ENCODE assay signal across 22 mouse cellular contexts in genomic region chr4:106248272-106248671, GRCm38 (mm10).
DNase-seq lines count a peak whose midpoint lies in the region; ATAC-seq and TF ChIP-seq lines count a peak whose summit lies in the region.
"Had no signal": no experiment of that assay in that cellular context is flagged by ENCODE, and none has a peak within 500 bp of the region (broad histone marks: within the 10 kb centered on the region; RNA-seq: fewer than 3 reads in every experiment).

No protein-coding gene starts in this region.

- no peak overlapping the region for H3K4me3 ChIP-seq in heart, embryonic 10.5 days
- H3K4me3 ChIP-seq in heart, embryonic 11.5 days (ENCODE audit: low read depth, low read length), result no peak overlapping the region
- no peak overlapping the region for H3K4me3 ChIP-seq in stomach, embryonic 14.5 days (ENCODE audit: low read depth, low read length)
- no peak overlapping the region for H3K4me3 ChIP-seq in stomach, postnatal 0 days (ENCODE audit: low read depth, low read length)
- H3K4me3 ChIP-seq in liver, embryonic 14.5 days (ENCODE audit: insufficient read depth in 1 of 2, low read depth in 2 of 2, low read length in 2 of 2), result peak overlapping the region; percentile 26 to 41; a peak in 3 of 4 replicates
- H3K4me3 ChIP-seq: embryonic facial prominence, embryonic 10.5 days; layer of hippocampus, adult 2 months; left cerebral cortex, adult 2 months; limb, embryonic 13.5 days had no signal

- no peak overlapping the region for H3K4me2 ChIP-seq in heart, embryonic 11.5 days
- no peak overlapping the region for H3K4me2 ChIP-seq in stomach, embryonic 14.5 days (replicated peaks; ENCODE audit: low read depth, low read length)
- H3K4me2 ChIP-seq in stomach, postnatal 0 days (replicated peaks; ENCODE audit: low read depth), result no peak overlapping the region
- H3K4me2 ChIP-seq in liver, embryonic 14.5 days (ENCODE audit: low read depth), result peak overlapping the region; percentile 75
- H3K4me2 ChIP-seq: limb, embryonic 13.5 days had no signal

- H3K9me3 ChIP-seq in heart, embryonic 10.5 days, result no peaks in the 10 kb centered on the region; the same call in 1 of the 2 replicates
- 0 out of 2 replicates have a peak, but pooled peaks cover 2% of the 10 kb centered on the region for H3K9me3 ChIP-seq in heart, embryonic 11.5 days (replicated peaks; ENCODE audit: control insufficient read depth, low read length)
- no peaks in the 10 kb centered on the region for H3K9me3 ChIP-seq in stomach, embryonic 14.5 days (ENCODE audit: control insufficient read depth, low read depth, low read length)
- no peaks in the 10 kb centered on the region for H3K9me3 ChIP-seq in stomach, postnatal 0 days (ENCODE audit: control insufficient read depth, low read length)
- H3K9me3 ChIP-seq in liver, embryonic 14.5 days (ENCODE audit: control insufficient read depth, low read length), result peaks cover 4% of the 10 kb centered on the region; the same call in 1 of the 2 replicates
- H3K9me3 ChIP-seq: embryonic facial prominence, embryonic 10.5 days had no signal

- no peak overlapping the region for H3K9ac ChIP-seq in heart, embryonic 11.5 days (ENCODE audit: low read depth, low read length)
- H3K9ac ChIP-seq in stomach, embryonic 14.5 days (replicated peaks; ENCODE audit: low read depth, low read length), result no peak overlapping the region
- H3K9ac ChIP-seq in stomach, postnatal 0 days (ENCODE audit: low read length), result no peak overlapping the region
- peak overlapping the region; percentile 77 for H3K9ac ChIP-seq in liver, embryonic 14.5 days (replicated peaks)
- H3K9ac ChIP-seq: limb, embryonic 13.5 days had no signal

- no peak for TF ChIP-seq EP300 in stomach, postnatal 0 days (optimal IDR thresholded peaks at IDR 0.05)
- peak; percentile 90 for TF ChIP-seq EP300 in liver, embryonic 14.5 days (IDR thresholded peaks at IDR 0.05; ENCODE audit: low read depth)

- no peak overlapping the region for H3K27ac ChIP-seq in heart, embryonic 10.5 days
- H3K27ac ChIP-seq in heart, embryonic 11.5 days (ENCODE audit: low read depth, low read length), result no peak overlapping the region
- no peak overlapping the region for H3K27ac ChIP-seq in stomach, embryonic 14.5 days (ENCODE audit: low read length)
- H3K27ac ChIP-seq in stomach, postnatal 0 days (replicated peaks), result no peak overlapping the region
- peak overlapping the region; percentile 100 for H3K27ac ChIP-seq in liver, embryonic 14.5 days
- H3K27ac ChIP-seq: embryonic facial prominence, embryonic 10.5 days; layer of hippocampus, adult 2 months; left cerebral cortex, adult 2 months; limb, embryonic 13.5 days had no signal

- peak; percentile 69 for DNase-seq in heart, embryonic 10.5 days (ENCODE audit: low spot score)
- no peak for DNase-seq in stomach, postnatal 0 days (ENCODE audit: low spot score)
- peak; percentile 86 to 88 (median 87) for DNase-seq in liver, embryonic 14.5 days (ENCODE audit: low read depth in 3 of 3, low spot score in 3 of 3)
- no peak for DNase-seq in thymus, postnatal 14 days
- no peak for DNase-seq in gastrocnemius, postnatal 36 days
- no peak for DNase-seq in kidney, postnatal 36 days
- DNase-seq: adrenal gland, postnatal 25 days; cerebellum, adult 11 months; cerebellum, postnatal 25 days; heart, adult 18-20 months; lung, postnatal 36 days; midbrain, embryonic 14.5 days; right cerebral cortex, adult 18-20 months had no signal

- H3K36me3 ChIP-seq in heart, embryonic 10.5 days, result no peaks in the 10 kb centered on the region
- H3K36me3 ChIP-seq in heart, embryonic 11.5 days (ENCODE audit: control insufficient read depth, insufficient read depth, low read length), result no peaks in the 10 kb centered on the region
- H3K36me3 ChIP-seq in stomach, embryonic 14.5 days (ENCODE audit: control insufficient read depth, insufficient read depth, low read length), result no peaks in the 10 kb centered on the region
- H3K36me3 ChIP-seq in stomach, postnatal 0 days (ENCODE audit: control insufficient read depth, insufficient read depth, low read length), result no peaks in the 10 kb centered on the region
- no peaks in the 10 kb centered on the region for H3K36me3 ChIP-seq in liver, embryonic 14.5 days (replicated peaks; ENCODE audit: control insufficient read depth, insufficient read depth, low read depth)
- H3K36me3 ChIP-seq: embryonic facial prominence, embryonic 10.5 days; limb, embryonic 13.5 days had no signal

- no peak for TF ChIP-seq CTCF in stomach, postnatal 0 days (IDR thresholded peaks at IDR 0.05; ENCODE audit: low read depth)
- TF ChIP-seq CTCF in liver, embryonic 14.5 days (IDR thresholded peaks at IDR 0.05; ENCODE audit: low read depth), result peak; percentile 61

- peaks cover 8% of the 10 kb centered on the region; the same call in 1 of the 2 replicates for H3K4me1 ChIP-seq in heart, embryonic 10.5 days
- H3K4me1 ChIP-seq in heart, embryonic 11.5 days (ENCODE audit: control insufficient read depth, insufficient read depth, low read length), result peaks cover 4% of the 10 kb centered on the region; the same call in 1 of the 2 replicates
- no peaks in the 10 kb centered on the region for H3K4me1 ChIP-seq in stomach, embryonic 14.5 days (ENCODE audit: control insufficient read depth, insufficient read depth, low read length)
- H3K4me1 ChIP-seq in stomach, postnatal 0 days (replicated peaks; ENCODE audit: control insufficient read depth, insufficient read depth), result no peaks in the 10 kb centered on the region
- peaks cover 41 to 42% of the 10 kb centered on the region in 2 experiments for H3K4me1 ChIP-seq in liver, embryonic 14.5 days (replicated peaks; ENCODE audit: control insufficient read depth in 2 of 2, insufficient read depth in 2 of 2, low read length in 1 of 2)
- H3K4me1 ChIP-seq: embryonic facial prominence, embryonic 10.5 days had no signal

- WGBS in heart, embryonic 10.5 days, result 92% methylated on average over 8 of the region's 8 CpGs
- 82% methylated on average over 8 of the region's 8 CpGs for WGBS in heart, embryonic 11.5 days (ENCODE audit: insufficient replicate concordance)
- 94% methylated on average over 8 of the region's 8 CpGs for WGBS in stomach, embryonic 14.5 days
- WGBS in stomach, postnatal 0 days, result 88% methylated on average over 8 of the region's 8 CpGs
- 16% methylated on average over 8 of the region's 8 CpGs for WGBS in liver, embryonic 14.5 days (ENCODE audit: insufficient replicate concordance)

- H3K27me3 ChIP-seq in heart, embryonic 10.5 days (ENCODE audit: insufficient read depth, poor library complexity, severe bottlenecking), result no peaks in the 10 kb centered on the region
- H3K27me3 ChIP-seq in heart, embryonic 11.5 days (ENCODE audit: control insufficient read depth, insufficient read depth, low read length), result no peaks in the 10 kb centered on the region
- H3K27me3 ChIP-seq in stomach, embryonic 14.5 days (ENCODE audit: control insufficient read depth, insufficient read depth, low read length), result no peaks in the 10 kb centered on the region
- no peaks in the 10 kb centered on the region for H3K27me3 ChIP-seq in stomach, postnatal 0 days (ENCODE audit: control insufficient read depth, insufficient read depth, low read length)
- H3K27me3 ChIP-seq in liver, embryonic 14.5 days (ENCODE audit: control insufficient read depth, insufficient read depth, low read length), result no peaks in the 10 kb centered on the region
- H3K27me3 ChIP-seq: CH12.LX; limb, embryonic 13.5 days had no signal

- intact Hi-C loops in gastrocnemius, postnatal 36 days (cut with DNase I), result loop anchor here (5.0 kb wide), 1 partner anchor 64 kb away; no protein-coding TSS in a partner anchor

- no peak for ATAC-seq in heart, embryonic 11.5 days (replicated peaks; ENCODE audit: insufficient number of reproducible peaks, low FRiP score, low TSS enrichment)
- peak; percentile 82; the same call in 1 of the 2 replicates for ATAC-seq in stomach, embryonic 14.5 days (ENCODE audit: insufficient number of reproducible peaks, insufficient read depth, low FRiP score, low read depth)
- ATAC-seq in stomach, postnatal 0 days (ENCODE audit: low FRiP score, low TSS enrichment), result no peak
- peak; percentile 95 for ATAC-seq in liver, embryonic 14.5 days (ENCODE audit: insufficient read depth)
- ATAC-seq: activated CD4-positive, CD25-positive, alpha-beta regulatory T cell, adult 4 months; hindbrain, embryonic 16.5 days had no signal

Comparison
In these comparisons a context has a peak if more than half of its experiments do, and no peak if none do; other contexts are left out.
1. ATAC-seq: peak in stomach, embryonic 14.5 days (single experiment) and liver, embryonic 14.5 days (single experiment); none in heart, embryonic 11.5 days (single experiment) and stomach, postnatal 0 days (single experiment).
2. DNase-seq: peak in heart, embryonic 10.5 days (single experiment) and liver, embryonic 14.5 days (3 of 3); none in stomach, postnatal 0 days (single experiment), thymus, postnatal 14 days (single experiment), gastrocnemius, postnatal 36 days (0 of 2) and kidney, postnatal 36 days (0 of 2).
3. H3K4me3 ChIP-seq: peak in liver, embryonic 14.5 days (2 of 2); none in heart, embryonic 10.5 days (single experiment), heart, embryonic 11.5 days (single experiment), stomach, embryonic 14.5 days (single experiment) and stomach, postnatal 0 days (single experiment).